In genomic region chrX:101085920-101086319, GRCm38 (mm10) we compare ENCODE assay signal across 8 mouse cellular contexts. TPM values are rescaled to one million over a fixed set of nuclear protein-coding genes. Genes with fewer than 3 reads are reported as not detected.
DNase-seq lines count a peak whose midpoint lies in the region; ATAC-seq lines count a peak whose summit lies in the region.

Slc7a3 (minus strand) TSS chrX:101086020.

- no peak for DNase-seq in kidney, adult 8-10 months
- DNase-seq in brain, adult 2 months (ENCODE audit: low read depth, low spot score), result peak; percentile 5
- DNase-seq in yolk sac, embryonic 10.5 days (ENCODE audit: low spot score), result no peak
- no peak for DNase-seq in T-cell, adult 2 months (ENCODE audit: low spot score)
- DNase-seq in gastrocnemius, postnatal 25 days, result no peak

- no peak within 1 kb of the TSS for H3K27ac ChIP-seq in kidney, embryonic 14.5 days (ENCODE audit: low read depth, low read length)
- H3K27ac ChIP-seq in hindbrain, embryonic 12.5 days, result no peak within 1 kb of the TSS
- no peak within 1 kb of the TSS for H3K27ac ChIP-seq in midbrain, embryonic 12.5 days (replicated peaks)

- no peaks in the 10 kb centered on the region; the same call in 1 of the 2 replicates for H3K27me3 ChIP-seq in kidney, embryonic 14.5 days (ENCODE audit: control insufficient read depth, insufficient read depth, low read length)
- H3K27me3 ChIP-seq in hindbrain, embryonic 12.5 days, result peaks cover 22% of the 10 kb centered on the region; the same call in 1 of the 2 replicates
- H3K27me3 ChIP-seq in midbrain, embryonic 12.5 days, result peaks cover 21% of the 10 kb centered on the region

- H3K9ac ChIP-seq in kidney, embryonic 14.5 days (ENCODE audit: low read depth, low read length), result peak within 1 kb of the TSS; percentile 18; the same call in 1 of the 2 replicates
- H3K9ac ChIP-seq in hindbrain, embryonic 12.5 days, result no peak within 1 kb of the TSS
- no peak within 1 kb of the TSS for H3K9ac ChIP-seq in midbrain, embryonic 12.5 days (replicated peaks)

- H3K4me3 ChIP-seq in kidney, embryonic 14.5 days (ENCODE audit: low read length), result peak within 1 kb of the TSS; percentile 31
- peak within 1 kb of the TSS; percentile 26 for H3K4me3 ChIP-seq in hindbrain, embryonic 12.5 days
- H3K4me3 ChIP-seq in midbrain, embryonic 12.5 days, result peak within 1 kb of the TSS; percentile 32

- no peak for ATAC-seq in kidney, embryonic 14.5 days (ENCODE audit: low FRiP score, low TSS enrichment)
- no peak for ATAC-seq in hindbrain, embryonic 12.5 days (ENCODE audit: low FRiP score)
- ATAC-seq in midbrain, embryonic 12.5 days (ENCODE audit: low FRiP score, low read depth), result no peak

- no peaks in the 10 kb centered on the region for H3K9me3 ChIP-seq in kidney, embryonic 14.5 days (ENCODE audit: control insufficient read depth, low read length)
- H3K9me3 ChIP-seq in hindbrain, embryonic 12.5 days (replicated peaks), result no peaks in the 10 kb centered on the region
- H3K9me3 ChIP-seq in midbrain, embryonic 12.5 days, result no peaks in the 10 kb centered on the region

- H3K36me3 ChIP-seq in kidney, embryonic 14.5 days (ENCODE audit: control insufficient read depth, insufficient read depth, low read length), result no peaks in the 10 kb centered on the region
- H3K36me3 ChIP-seq in hindbrain, embryonic 12.5 days, result no peaks in the 10 kb centered on the region
- H3K36me3 ChIP-seq in midbrain, embryonic 12.5 days, result no peaks in the 10 kb centered on the region

- peak within 1 kb of the TSS; percentile 52 for H3K4me2 ChIP-seq in kidney, embryonic 14.5 days (replicated peaks; ENCODE audit: low read depth, low read length)
- peak within 1 kb of the TSS; percentile 53 for H3K4me2 ChIP-seq in hindbrain, embryonic 12.5 days (replicated peaks)
- peak within 1 kb of the TSS; percentile 58 for H3K4me2 ChIP-seq in midbrain, embryonic 12.5 days (replicated peaks)

- WGBS in kidney, embryonic 14.5 days, result 38% methylated on average over 11 of the region's 11 CpGs
- WGBS in hindbrain, embryonic 12.5 days, result 43% methylated on average over 11 of the region's 11 CpGs
- 49% methylated on average over 11 of the region's 11 CpGs for WGBS in midbrain, embryonic 12.5 days

- H3K4me1 ChIP-seq in kidney, embryonic 14.5 days (ENCODE audit: control insufficient read depth, insufficient read depth, low read length), result no peaks in the 10 kb centered on the region
- H3K4me1 ChIP-seq in hindbrain, embryonic 12.5 days, result peaks cover 4% of the 10 kb centered on the region; the same call in 1 of the 2 replicates
- H3K4me1 ChIP-seq in midbrain, embryonic 12.5 days, result no peaks in the 10 kb centered on the region

RNA-seq across cellular contexts. Expression of gene Slc7a3, which starts in this region (rescaled TPM):
- polyA plus RNA-seq in kidney, embryonic 14.5 days (2014; fragmentation: Nextera tagmentation; extraction: Ambion mirVana), result 2.2 and 2.3 TPM in 2 replicates
- polyA plus RNA-seq in hindbrain, embryonic 12.5 days (2016; fragmentation: Nextera tagmentation; extraction: Ambion mirVana), result 0.71 and 0.82 TPM in 2 replicates
- polyA plus RNA-seq in midbrain, embryonic 12.5 days (2016; fragmentation: Nextera tagmentation; extraction: Ambion mirVana), result 0.61 and 0.82 TPM in 2 replicates
- under 1 TPM in 1 of 2 experiments, not detected in 1; 0.16 TPM for total RNA-seq in gastrocnemius, postnatal 25 days (2021)
